Mouse (Mus musculus) heart, postnatal 0 days (tissue): Measurements from ENCODE around the gene Eif2ak1.

ENCODE experiments used
- CTCF ChIP-seq: IDR thresholded peaks from 2 replicates; pipeline ENCODE4 v1.5.1; 2016; ENCODE audit warnings: antibody characterized with exemption, control low read depth, low read depth
- EP300 ChIP-seq: IDR thresholded peaks from 2 replicates; pipeline ENCODE4 v1.6.1; 2016; ENCODE audit warnings: antibody characterized with exemption, low read depth

GRCm38 (mm10) chr5:143811653-143812052 lies 5.9 kb upstream of the Eif2ak1 start:
- TF ChIP-seq CTCF (no peak), EP300 (no peak)
